Mouse (Mus musculus): ENCODE measurements around the gene Dclk2. TPM values are rescaled to one million over a fixed set of nuclear protein-coding genes. Genes with fewer than 3 reads are reported as not detected.

Gene Dclk2
- total RNA-seq, 2 experiments from 2014 or later = 0.49 to 0.84 TPM

DNA sequence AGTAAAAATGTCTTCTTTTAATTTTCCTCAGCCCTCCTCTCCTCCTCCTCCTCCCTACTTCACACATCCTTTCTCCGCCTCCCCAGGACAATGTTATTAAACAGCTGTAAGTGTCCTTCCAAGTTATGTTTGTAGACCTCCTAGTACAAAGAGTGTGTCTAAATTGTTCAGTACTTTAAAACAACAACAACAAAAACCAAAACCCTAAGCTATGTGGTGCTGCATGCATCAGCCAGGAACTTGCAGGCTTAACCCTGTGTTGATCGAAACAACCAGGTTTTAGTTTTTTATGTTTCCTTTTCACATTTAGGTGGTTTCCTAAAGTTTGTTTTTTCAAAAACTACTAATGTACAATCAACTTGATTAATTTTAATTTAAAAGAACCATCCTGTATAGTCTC, 71.3 kb downstream of the Dclk2 start:
- no peak for DNase-seq
- intact Hi-C loops (cut with DNase I) = no loop called here

DNA sequence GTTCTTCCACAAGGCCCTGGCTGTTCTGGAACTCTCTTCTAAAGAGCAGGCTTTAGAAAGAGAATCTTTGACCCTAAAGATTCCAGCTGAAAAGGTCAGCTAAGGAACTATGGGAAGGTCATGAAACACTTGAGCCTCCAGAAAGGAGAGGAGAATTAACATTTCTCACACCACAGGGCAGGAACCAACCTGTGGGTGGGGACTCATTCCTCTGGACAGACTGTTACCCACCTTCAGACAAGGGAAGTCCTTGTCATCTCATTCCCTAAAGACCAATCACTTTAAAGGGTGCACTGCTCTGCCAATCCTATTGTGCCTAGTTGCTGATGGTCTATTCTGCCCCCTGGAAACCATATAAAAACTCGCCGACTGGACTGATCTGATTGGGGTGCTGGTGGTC, 73.1 kb downstream of the Dclk2 start:
- DNase-seq = no peak
- intact Hi-C loops (cut with DNase I) = no loop called here

DNA sequence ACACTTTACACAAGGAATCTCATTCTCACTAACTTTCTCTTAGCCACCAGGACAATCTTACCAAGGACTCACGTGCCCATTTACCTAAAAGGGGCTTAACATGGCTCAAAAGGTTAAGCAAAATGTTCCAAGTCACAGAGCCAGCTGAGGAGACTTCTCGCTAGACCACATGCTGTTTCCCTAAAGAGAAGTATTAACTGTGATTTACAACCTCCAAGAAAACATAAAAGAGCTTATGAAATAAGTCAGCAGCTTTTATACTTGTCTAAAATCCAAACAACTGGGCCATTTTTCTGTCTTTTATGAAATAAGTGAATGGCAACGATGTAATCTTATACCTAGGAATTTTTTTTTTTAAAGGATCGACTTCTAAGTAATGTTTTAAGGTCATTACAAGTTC, 74.6 kb downstream of the Dclk2 start:
- intact Hi-C loops (cut with DNase I) = no loop called here
- no peak for DNase-seq

DNA sequence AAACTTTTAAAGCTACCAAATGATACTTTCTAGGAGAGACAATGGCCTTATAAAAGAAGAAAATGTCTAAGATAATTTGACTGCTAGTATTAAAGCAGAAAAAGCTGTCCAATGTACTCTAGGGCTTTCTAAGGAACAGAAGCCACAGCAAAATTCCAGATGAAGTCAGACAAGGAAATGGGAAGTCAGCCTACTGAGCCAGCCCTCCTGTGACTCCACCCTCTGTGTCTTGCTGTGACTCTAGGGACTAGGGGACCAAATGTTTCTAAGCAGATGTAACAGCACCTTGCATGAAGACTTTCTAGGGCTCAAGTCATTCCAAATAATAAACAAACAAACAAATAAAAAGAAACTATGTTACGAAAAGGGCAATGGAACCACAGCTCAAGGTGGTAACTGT, 75.1 kb downstream of the Dclk2 start:
- intact Hi-C loops (cut with DNase I) = no loop called here
- DNase-seq = no peak

DNA sequence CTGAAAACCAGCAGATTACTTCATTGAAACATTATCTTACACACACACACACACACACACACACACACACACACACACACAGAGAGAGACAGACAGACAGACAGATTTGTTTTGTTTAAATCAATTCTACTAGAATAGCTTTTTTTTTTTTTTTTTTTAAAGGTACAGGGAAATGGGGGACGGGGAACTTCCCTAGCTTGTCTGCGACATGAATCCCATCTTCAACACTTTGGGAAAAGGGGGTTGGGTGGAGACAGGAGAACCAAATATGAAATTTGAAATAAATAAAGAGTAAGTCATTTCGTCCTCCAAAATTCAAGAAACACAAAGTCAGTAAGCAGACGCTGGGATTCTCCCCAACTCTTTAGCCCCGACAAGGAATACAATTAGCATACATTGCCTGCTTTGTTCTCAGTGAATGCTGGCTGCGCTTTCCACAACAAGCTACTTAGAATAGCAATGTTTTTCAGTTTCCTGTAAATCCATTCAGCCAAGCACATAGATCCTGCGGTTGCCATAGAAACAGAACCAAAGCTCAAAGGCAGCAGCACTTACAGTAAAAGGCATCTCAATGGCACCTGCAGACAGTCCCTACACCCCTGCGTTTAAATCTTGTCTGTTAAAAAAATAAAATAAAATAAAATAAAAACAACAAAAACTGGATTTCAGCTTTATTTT, 75.7 kb downstream of the Dclk2 start:
- intact Hi-C loops (cut with DNase I) = no loop called here
- DNase-seq = no peak

DNA sequence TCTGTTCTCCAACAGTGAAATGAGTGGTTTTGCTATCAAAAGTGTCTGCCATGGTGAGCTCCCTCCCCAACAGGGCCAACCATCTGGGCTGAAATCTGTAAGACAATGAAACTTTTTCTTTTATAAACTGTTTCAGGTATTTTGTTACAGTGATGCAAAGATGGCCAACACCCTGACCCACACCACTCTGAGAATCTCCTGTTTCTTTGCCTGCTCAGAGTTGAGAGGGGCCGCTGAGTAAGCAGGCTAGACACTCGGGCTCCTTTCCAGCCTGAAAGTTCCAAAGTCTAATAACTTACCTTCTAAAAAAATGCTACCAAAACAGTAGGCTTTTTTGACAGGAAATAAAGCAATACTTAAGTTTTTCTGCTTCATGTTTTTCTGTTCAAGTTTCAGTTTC, 78.2 kb downstream of the Dclk2 start:
- intact Hi-C loops (cut with DNase I) = no loop called here
- DNase-seq = no peak

DNA sequence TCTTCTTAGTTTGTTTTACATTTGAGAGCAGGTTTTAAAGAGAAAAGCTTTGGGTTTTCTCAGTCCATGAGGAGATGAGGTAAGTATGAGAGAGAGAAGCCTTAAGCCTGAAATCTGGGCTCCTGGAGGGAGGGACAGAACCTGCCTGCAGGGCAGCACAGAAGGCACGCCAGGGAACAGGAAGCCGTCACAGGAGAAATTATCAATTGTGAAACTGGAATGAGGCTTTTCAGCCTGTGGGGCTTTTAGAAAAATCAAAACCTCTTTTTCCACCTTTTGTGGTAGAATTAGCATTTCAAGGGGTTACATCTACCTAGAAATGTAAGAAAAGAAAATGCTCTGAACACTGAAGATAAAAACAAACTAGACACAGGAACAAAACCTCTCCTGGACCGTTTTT, 81.0 kb downstream of the Dclk2 start:
- DNase-seq = no peak
- intact Hi-C loops (cut with DNase I) = no loop called here

DNA sequence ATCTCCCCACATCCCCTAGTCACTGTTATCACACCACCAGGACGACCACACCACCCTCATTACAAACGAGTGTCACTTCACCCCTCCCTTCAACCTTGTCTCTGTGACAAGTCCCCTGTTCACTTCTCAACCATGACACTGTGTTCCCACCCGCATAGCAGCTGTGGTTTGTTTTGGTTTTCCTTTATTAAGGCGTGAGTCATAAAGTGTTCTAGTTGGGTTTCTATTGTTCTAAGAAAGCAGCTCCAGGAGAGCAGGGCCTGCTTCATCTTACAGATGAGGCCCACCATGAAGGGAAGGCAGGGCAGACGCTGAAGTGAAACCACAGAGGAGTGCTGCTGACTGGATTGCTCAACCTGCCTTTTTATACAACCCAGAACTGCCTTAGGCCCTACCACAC, 83.3 kb downstream of the Dclk2 start:
- DNase-seq = no peak
- intact Hi-C loops (cut with DNase I) = no loop called here

DNA sequence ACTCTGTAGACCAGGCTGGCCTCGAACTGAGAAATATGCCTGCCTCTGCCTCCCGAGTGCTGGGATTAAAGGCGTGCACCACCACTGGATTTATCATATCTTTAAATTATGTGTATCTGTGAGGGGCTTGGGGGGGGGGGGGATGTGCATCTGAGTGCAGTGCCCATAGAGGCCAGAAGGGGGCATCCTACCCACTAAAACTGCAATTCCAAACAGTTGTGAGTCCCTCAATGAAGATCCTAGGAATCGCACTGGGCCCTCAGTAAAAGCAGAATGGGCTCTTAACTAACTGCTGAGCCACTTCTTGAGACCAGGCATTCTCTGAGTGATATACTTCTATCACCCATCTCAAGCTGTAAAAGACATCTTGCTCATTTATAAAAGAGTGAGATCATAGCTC, 85.5 kb downstream of the Dclk2 start:
- no peak for DNase-seq
- intact Hi-C loops (cut with DNase I) = no loop called here

DNA sequence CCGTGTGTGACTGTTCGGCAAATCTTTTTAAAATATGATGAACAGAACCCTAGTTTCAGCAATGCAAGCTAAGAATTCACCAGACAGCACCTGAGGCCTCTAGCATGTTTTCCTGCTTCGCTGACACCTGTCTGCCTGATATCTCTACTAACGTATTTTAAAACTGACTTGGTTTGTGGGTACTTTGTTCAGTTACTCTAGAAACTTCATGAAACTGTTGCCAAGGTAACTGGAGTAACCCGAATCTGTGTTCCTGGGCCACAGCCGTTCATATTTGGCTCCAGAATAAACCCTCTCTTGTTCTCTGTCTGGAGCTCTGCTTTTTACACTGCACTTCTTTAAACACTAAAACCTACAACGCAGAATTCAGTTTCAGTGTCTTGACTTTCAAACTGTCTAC, 86.3 kb downstream of the Dclk2 start:
- DNase-seq = no peak
- intact Hi-C loops (cut with DNase I) = no loop called here

DNA sequence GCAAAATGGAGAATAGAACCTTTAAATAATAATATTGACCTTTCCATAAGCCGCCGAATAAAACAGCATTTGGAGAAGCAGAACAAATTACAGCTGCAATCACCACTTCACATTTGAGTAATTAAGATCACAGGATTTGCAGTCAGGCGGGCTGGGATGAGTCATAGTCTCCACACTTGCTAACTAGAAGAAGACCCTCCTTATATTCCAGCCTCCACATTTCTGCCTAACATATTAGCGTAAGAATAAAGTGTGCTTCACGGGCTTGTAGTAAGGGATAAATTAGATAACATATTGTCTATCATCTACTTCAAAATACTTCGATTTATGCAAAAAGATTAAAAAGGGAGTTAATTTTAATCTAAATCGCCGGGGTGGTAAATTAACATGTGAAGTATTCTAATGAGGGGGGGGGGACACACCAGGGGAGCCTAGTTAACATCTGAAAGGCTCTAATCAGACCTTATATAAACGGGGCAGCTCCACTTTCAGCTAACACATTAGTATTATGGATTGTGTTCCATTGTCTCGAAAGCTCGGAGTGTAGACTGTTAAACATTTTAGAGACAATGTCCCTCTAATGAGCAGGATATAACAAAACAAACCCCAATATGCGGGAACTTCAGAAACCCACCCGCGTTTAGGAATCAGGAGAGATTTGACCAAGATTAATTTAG, 87.9 kb downstream of the Dclk2 start:
- no peak for DNase-seq
- intact Hi-C loops (cut with DNase I) = no loop called here

DNA sequence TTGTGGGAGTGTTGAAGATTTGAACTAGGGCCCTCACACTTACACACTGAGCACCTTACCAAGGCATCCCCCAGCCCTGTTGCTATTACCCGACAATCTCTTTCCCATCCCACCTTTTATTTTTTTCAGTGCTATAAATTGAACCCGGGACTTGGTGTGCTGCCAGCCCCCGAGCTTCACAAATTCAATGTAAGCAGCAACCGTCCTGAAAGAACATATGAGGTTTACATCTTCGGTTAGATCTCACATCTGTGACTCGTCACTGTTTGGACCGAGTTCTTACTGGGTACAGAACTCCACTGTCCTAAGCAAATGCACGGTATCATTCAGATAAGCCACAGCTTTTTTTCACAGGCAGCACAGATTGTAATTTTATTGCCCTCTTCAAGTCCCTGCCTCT, 88.5 kb downstream of the Dclk2 start:
- intact Hi-C loops (cut with DNase I) = no loop called here

DNA sequence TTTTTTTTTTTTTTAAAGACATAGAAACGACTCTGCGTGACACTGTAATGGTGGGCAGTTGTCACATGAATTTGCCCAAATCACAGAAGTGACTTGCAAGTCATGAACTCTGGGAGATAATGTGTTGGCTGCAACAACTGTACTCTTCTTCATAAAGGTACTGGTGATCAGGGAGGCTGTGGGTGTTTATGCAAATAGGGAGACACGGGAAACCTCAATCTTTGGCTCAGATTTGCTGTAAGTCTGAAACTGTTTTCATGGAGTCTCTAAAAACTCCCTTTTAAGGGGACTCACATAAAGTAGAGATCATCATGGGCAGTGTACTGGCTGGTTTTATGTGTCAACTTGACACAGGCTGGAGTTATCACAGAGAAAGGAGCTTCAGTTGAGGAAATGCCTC, 93.1 kb downstream of the Dclk2 start:
- DNase-seq = no peak
- intact Hi-C loops (cut with DNase I) = no loop called here

More for the DNA sequence above, 88.5 kb downstream of the Dclk2 start:
- no peak for DNase-seq

DNA sequence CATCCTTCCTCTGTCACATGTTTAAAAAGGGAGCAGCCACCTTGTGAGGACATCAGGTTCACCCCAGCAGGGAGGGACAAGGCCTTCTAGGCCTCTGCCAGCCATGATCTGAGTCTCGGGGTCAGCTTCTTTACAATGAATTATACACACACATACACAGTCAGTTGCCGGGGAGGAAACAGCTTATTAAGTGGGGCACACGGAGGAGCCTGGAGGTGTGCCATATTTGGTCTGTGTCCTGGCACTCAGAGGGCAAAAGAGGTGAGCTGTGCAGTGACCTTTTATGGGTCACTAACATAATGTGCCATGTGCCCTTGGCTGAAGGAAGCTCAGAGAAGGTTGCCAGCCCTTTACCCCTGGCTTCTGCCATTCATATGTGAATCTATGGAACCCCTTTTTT, 99.3 kb downstream of the Dclk2 start:
- no peak for DNase-seq
- intact Hi-C loops (cut with DNase I) = no loop called here

DNA sequence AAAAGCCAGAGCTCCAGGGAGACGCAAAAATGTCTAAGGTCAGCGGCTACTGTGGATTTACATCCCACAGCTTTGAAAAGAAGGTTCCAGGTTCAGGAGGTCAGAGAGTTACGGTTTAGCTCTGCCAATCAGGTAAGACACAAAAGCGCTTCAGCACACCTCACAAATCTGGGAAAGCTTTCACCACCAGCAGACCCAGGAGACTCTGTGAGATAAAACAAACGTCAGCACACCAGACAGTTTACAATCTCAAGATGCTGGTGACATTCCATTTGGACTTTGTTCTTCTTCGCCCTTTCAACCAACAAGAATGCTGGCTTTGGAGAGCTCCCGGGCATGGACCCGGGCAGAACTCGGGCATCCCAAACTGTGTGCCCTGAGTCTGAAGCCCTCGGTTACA, 100.3 kb downstream of the Dclk2 start:
- DNase-seq = no peak
- intact Hi-C loops (cut with DNase I) = no loop called here

DNA sequence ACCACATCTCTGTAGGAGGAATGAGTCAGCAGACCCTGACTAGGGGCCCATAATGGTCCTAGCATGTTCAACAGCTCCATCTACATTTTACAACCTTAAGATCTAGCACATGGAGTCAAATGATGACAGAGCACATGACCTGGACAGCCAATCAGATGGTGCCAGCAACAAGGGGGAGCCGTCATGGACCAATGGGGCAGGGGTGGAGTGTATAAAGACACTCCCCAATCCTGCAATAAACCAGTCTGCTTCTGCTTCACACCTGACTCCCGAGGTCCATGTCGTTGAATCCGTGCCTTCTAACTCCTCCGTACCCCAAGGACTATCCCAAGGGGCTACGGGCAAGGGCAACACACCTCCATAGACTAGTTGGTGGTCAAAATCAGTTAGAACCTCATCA, 101.3 kb downstream of the Dclk2 start:
- intact Hi-C loops (cut with DNase I) = loop anchor here (10.0 kb wide), 1 partner anchor 495 kb away; no protein-coding TSS in a partner anchor
- DNase-seq = no peak

DNA sequence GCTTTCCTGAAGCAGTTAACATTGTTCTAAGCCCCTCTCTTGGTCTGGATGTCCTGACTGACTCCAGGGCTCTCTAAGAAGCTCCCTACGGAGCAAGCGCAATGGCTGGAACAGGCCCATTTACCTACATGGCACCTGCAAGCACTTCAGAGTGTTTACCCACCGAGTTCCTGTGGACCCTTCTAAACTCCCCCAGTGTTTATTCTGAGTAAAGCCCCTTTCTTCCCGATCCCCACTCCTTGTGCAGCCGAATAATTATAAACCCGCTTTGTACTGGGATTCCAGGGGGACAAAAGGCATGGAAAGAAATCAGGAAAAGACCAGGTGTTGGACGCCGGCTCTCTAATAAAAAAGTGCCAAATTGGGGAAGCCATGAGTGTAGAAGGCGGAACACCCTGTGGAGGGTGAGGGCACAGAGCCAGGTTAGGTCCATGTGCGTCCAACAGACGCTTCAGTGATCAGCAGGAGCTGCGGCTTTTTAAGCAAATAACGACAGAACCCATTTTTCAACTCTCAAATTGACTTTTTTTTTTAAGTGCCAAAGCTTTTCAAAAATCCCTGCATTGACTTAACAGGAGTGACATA, 102.6 kb downstream of the Dclk2 start:
- intact Hi-C loops (cut with DNase I) = loop anchor here (10.0 kb wide), 1 partner anchor 493 kb away; no protein-coding TSS in a partner anchor
- no peak for DNase-seq

DNA sequence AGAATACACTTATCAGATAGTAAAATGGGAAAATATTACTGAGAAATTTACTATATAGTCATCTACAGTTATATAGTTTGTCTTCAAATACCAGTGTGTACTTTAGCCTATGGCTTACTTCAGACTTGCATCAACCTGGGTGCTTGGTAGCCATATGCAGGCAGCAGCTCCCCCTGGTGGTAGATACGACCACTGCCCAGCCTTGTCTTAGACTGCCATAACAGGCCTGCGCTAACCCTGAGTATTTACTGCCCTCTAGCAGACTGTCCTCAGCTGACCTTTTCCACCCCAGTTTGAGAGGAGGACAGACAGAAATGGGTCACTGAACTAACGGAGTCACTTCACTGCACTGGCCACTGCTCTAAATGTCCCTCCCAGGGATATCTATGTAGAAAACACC, 108.0 kb downstream of the Dclk2 start:
- DNase-seq = peak; percentile 63 to 76
- intact Hi-C loops (cut with DNase I) = loop anchor here (2.0 to 10.0 kb wide), 2 partner anchors 26 to 488 kb away; no protein-coding TSS in a partner anchor

DNA sequence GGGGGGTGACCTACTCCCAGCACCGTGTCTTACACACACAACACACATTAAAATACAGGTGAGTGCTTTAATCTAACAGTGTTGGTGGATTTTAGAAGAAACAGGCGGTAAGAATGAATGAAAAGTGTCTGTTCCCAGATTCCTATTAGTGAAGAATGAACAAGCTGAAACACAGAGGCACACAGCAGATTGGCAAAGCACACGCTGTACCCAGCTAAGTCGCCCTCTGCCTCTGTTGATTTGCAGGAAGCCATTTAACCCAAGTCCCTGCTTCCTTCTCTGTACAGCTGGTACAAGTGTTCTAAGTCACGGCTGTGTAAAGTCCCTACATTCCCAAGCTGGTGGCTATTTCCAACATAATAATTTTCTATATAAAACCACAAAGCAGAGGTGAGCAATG, 109.7 kb downstream of the Dclk2 start:
- DNase-seq = no peak
- intact Hi-C loops (cut with DNase I) = loop anchor here (10.0 kb wide), 1 partner anchor 486 kb away; no protein-coding TSS in a partner anchor

DNA sequence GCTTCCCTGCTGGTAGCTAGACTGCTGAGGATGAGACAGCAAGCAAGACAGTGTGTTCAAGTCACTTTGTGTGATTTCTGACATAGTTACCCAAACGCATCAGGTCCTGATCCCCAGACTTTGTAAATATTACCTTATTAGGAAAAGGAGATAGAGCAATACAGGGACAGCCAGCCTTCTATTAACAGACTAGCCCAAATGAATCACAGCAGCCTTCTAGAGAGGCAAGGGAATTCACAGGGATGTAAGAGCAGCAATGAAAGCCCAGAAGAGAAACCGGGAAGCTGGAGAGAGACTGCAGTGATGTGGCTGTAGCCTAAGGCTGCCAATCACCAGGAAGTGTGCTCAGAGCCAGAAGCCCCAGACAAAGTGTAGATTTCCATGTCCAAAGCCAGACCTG, 111.0 kb downstream of the Dclk2 start:
- intact Hi-C loops (cut with DNase I) = loop anchor here (10.0 kb wide), 1 partner anchor 485 kb away; no protein-coding TSS in a partner anchor
- DNase-seq = no peak

DNA sequence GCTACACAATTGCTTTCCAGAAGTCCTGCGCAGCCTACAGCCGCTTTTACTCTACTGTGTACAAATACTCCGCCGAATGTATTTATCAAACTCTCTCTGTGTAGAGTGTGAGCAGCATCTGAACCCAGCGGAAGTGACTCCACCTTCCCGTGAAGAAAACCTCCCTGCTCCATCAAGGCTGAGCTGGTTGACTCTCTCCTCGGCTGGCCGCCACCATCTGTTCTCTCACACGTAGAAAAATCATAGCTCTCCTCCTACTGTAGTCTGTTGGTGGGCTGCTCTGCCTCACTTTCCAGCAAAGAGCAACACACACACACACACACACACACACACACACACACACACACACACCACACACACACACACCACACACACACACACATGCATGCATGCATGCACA, 111.5 kb downstream of the Dclk2 start:
- no peak for DNase-seq
- intact Hi-C loops (cut with DNase I) = no loop called here
